8 mouse cellular contexts compared by ENCODE assay signal in the genomic region with DNA sequence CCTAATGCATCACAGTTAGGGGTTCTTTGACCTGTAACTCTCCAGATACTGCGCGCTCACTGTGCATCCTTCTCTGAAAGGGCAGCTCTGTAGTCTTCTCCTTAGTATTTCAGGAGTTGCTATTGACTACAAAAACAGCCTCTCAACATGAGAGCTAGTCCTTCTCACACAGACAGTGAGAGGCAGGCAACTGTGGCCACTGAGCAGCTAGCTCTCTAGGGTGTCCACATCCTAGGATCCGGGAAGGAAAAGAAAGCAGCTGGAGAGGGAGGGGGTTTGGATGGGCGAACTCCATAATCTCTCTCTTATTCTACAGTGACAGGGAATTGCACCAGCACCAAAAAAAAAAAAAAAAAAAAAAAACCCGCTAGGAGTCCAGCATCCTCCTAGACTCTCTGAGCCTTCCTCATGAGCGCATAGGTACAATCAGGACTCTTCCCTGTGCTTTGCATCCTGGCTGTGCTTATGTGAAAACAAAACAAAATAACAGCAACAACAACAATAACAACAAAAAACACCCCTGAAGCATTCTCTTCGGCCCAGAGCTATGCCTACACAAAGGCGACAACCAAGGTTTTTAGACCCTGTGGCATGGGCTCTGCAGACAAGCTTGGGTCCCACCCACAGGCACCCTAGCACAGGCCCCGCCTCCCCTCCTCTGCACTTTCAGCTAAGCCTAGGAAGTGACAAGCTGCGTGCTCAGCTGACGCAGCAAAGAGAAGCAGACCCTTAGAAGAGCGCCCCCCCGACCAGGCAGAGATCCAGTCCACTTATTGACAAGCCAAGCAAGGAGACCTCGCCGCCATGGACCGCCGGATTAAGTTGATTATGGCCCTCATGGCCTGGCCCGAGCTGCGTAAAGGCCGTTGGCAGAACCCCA. TPM values are rescaled to one million over a fixed set of nuclear protein-coding genes. Genes with fewer than 3 reads are reported as not detected.
DNase-seq lines count a peak whose midpoint lies in the region; ATAC-seq and TF ChIP-seq lines count a peak whose summit lies in the region.

A gene (plus strand): TSS at position 791 of the 880 bp plus-strand sequence.

- peak; percentile 54; the same call in 1 of the 2 replicates for TF ChIP-seq POLR2A in brain, embryonic 14.5 days (IDR thresholded peaks at IDR 0.05; ENCODE audit: borderline replicate concordance, extremely low read depth, insufficient read depth, insufficient read length, poor library complexity, severe bottlenecking)
- peak; percentile 43; the same call in 1 of the 2 replicates for TF ChIP-seq POLR2A in limb, embryonic 14.5 days (IDR thresholded peaks at IDR 0.05; ENCODE audit: borderline replicate concordance, extremely low read depth, insufficient read depth, insufficient read length)

- H3K27ac ChIP-seq in forebrain, embryonic 10.5 days, result peak within 1 kb of the TSS; percentile 76
- peak within 1 kb of the TSS; percentile 71 for H3K27ac ChIP-seq in heart, embryonic 12.5 days (ENCODE audit: poor library complexity, severe bottlenecking)
- H3K27ac ChIP-seq in kidney, embryonic 15.5 days, result 0 out of 2 replicates have a peak within 1 kb of the TSS, but pooled peaks have one; percentile 22
- H3K27ac ChIP-seq in limb, embryonic 14.5 days (replicated peaks; ENCODE audit: low read depth, low read length), result no peak within 1 kb of the TSS
- H3K27ac ChIP-seq in midbrain, embryonic 14.5 days (replicated peaks; ENCODE audit: low read depth, low read length), result peak within 1 kb of the TSS; percentile 86

- H3K4me1 ChIP-seq in forebrain, embryonic 10.5 days, result 0 out of 2 replicates have a peak, but pooled peaks cover 10% of the 10 kb centered on the region
- no peaks in the 10 kb centered on the region for H3K4me1 ChIP-seq in heart, embryonic 12.5 days (replicated peaks)
- no peaks in the 10 kb centered on the region for H3K4me1 ChIP-seq in kidney, embryonic 15.5 days
- no peaks in the 10 kb centered on the region for H3K4me1 ChIP-seq in limb, embryonic 14.5 days (ENCODE audit: control insufficient read depth, insufficient read depth, low read length)
- no peaks in the 10 kb centered on the region for H3K4me1 ChIP-seq in midbrain, embryonic 14.5 days (ENCODE audit: control insufficient read depth, insufficient read depth, low read length)

- 31% methylated on average over 19 of the region's 20 CpGs for WGBS in forebrain, embryonic 10.5 days
- WGBS in heart, embryonic 12.5 days, result 25% methylated on average over 19 of the region's 20 CpGs
- 26% methylated on average over 20 of the region's 20 CpGs for WGBS in kidney, embryonic 15.5 days
- WGBS in limb, embryonic 14.5 days, result 29% methylated on average over 20 of the region's 20 CpGs
- 23% methylated on average over 20 of the region's 20 CpGs for WGBS in midbrain, embryonic 14.5 days

- no peaks in the 10 kb centered on the region for H3K27me3 ChIP-seq in C2C12 (ENCODE audit: control insufficient read depth, insufficient read depth, insufficient read length)
- no peaks in the 10 kb centered on the region for H3K27me3 ChIP-seq in forebrain, embryonic 10.5 days (ENCODE audit: poor library complexity, severe bottlenecking)
- H3K27me3 ChIP-seq in heart, embryonic 12.5 days (replicated peaks), result no peaks in the 10 kb centered on the region
- no peaks in the 10 kb centered on the region for H3K27me3 ChIP-seq in kidney, embryonic 15.5 days
- no peaks in the 10 kb centered on the region for H3K27me3 ChIP-seq in limb, embryonic 14.5 days (ENCODE audit: control insufficient read depth, insufficient read depth, low read length)
- no peaks in the 10 kb centered on the region for H3K27me3 ChIP-seq in midbrain, embryonic 14.5 days (ENCODE audit: control insufficient read depth, insufficient read depth, low read length)
- no peaks in the 10 kb centered on the region for H3K27me3 ChIP-seq in splenic B cell, adult 2 months (ENCODE audit: control insufficient read depth, insufficient read depth, low read length, poor library complexity, severe bottlenecking)

- DNase-seq in brain, embryonic 14.5 days (ENCODE audit: low read depth), result peak; percentile 93
- peak; percentile 45 for DNase-seq in forebrain, embryonic 10.5 days (ENCODE audit: extremely low spot score, low spot score)
- peak; percentile 67 for DNase-seq in limb, embryonic 14.5 days (ENCODE audit: low spot score)
- DNase-seq in midbrain, embryonic 14.5 days, result peak; percentile 88
- DNase-seq in splenic B cell, adult 2 months (ENCODE audit: low read depth, low spot score), result peak; percentile 8

- peak within 1 kb of the TSS; percentile 71 for H3K9ac ChIP-seq in heart, embryonic 12.5 days
- H3K9ac ChIP-seq in kidney, embryonic 15.5 days, result peak within 1 kb of the TSS; percentile 39; the same call in 1 of the 2 replicates
- H3K9ac ChIP-seq in limb, embryonic 14.5 days (ENCODE audit: low read depth, low read length, severe bottlenecking), result peak within 1 kb of the TSS; percentile 58
- H3K9ac ChIP-seq in midbrain, embryonic 14.5 days (replicated peaks; ENCODE audit: low read length), result peak within 1 kb of the TSS; percentile 65

- H3K79me3 ChIP-seq in C2C12 (ENCODE audit: low read depth), result no peaks in the 10 kb centered on the region

- no peak for TF ChIP-seq CTCF in C2C12 (IDR thresholded peaks at IDR 0.05; ENCODE audit: control insufficient read depth, insufficient read depth, insufficient read length)
- TF ChIP-seq CTCF in brain, embryonic 14.5 days (IDR thresholded peaks at IDR 0.05; ENCODE audit: borderline replicate concordance, extremely low read depth, insufficient read depth, insufficient read length), result no peak

- H3K9me3 ChIP-seq in forebrain, embryonic 10.5 days, result no peaks in the 10 kb centered on the region
- no peaks in the 10 kb centered on the region for H3K9me3 ChIP-seq in heart, embryonic 12.5 days (replicated peaks)
- no peaks in the 10 kb centered on the region for H3K9me3 ChIP-seq in kidney, embryonic 15.5 days (replicated peaks)
- H3K9me3 ChIP-seq in limb, embryonic 14.5 days (ENCODE audit: control insufficient read depth, low read length), result no peaks in the 10 kb centered on the region
- no peaks in the 10 kb centered on the region for H3K9me3 ChIP-seq in midbrain, embryonic 14.5 days (ENCODE audit: control insufficient read depth, low read length)

- peak within 1 kb of the TSS; percentile 68 for H3K4me2 ChIP-seq in heart, embryonic 12.5 days
- H3K4me2 ChIP-seq in kidney, embryonic 15.5 days, result peak within 1 kb of the TSS; percentile 61
- peak within 1 kb of the TSS; percentile 51 for H3K4me2 ChIP-seq in limb, embryonic 14.5 days (replicated peaks; ENCODE audit: low read depth, low read length, severe bottlenecking)
- peak within 1 kb of the TSS; percentile 54 for H3K4me2 ChIP-seq in midbrain, embryonic 14.5 days (ENCODE audit: low read length)

- no peaks in the 10 kb centered on the region for H3K79me2 ChIP-seq in C2C12 (ENCODE audit: control insufficient read depth, insufficient read depth)

- H3ac ChIP-seq in C2C12 (ENCODE audit: control insufficient read depth, insufficient read length, low read depth), result peak within 1 kb of the TSS; percentile 44

- H3K36me3 ChIP-seq in C2C12 (ENCODE audit: control insufficient read depth, insufficient read depth), result no peaks in the 10 kb centered on the region
- H3K36me3 ChIP-seq in forebrain, embryonic 10.5 days (replicated peaks), result no peaks in the 10 kb centered on the region
- no peaks in the 10 kb centered on the region for H3K36me3 ChIP-seq in heart, embryonic 12.5 days
- H3K36me3 ChIP-seq in kidney, embryonic 15.5 days, result no peaks in the 10 kb centered on the region
- no peaks in the 10 kb centered on the region for H3K36me3 ChIP-seq in limb, embryonic 14.5 days (ENCODE audit: control insufficient read depth, insufficient read depth, low read length)
- no peaks in the 10 kb centered on the region for H3K36me3 ChIP-seq in midbrain, embryonic 14.5 days (ENCODE audit: control insufficient read depth, insufficient read depth, low read length)
- no peaks in the 10 kb centered on the region for H3K36me3 ChIP-seq in splenic B cell, adult 2 months (ENCODE audit: control insufficient read depth, insufficient read depth, low read length, poor library complexity, severe bottlenecking)

- no peak within 1 kb of the TSS for H3K4me3 ChIP-seq in C2C12 (ENCODE audit: insufficient read depth, poor library complexity, severe bottlenecking)
- H3K4me3 ChIP-seq in forebrain, embryonic 10.5 days, result peak within 1 kb of the TSS; percentile 49
- H3K4me3 ChIP-seq in heart, embryonic 12.5 days, result peak within 1 kb of the TSS; percentile 55
- peak within 1 kb of the TSS; percentile 47 for H3K4me3 ChIP-seq in kidney, embryonic 15.5 days (replicated peaks)
- peak within 1 kb of the TSS; percentile 43 for H3K4me3 ChIP-seq in limb, embryonic 14.5 days (replicated peaks; ENCODE audit: low read length)
- peak within 1 kb of the TSS; percentile 46 for H3K4me3 ChIP-seq in midbrain, embryonic 14.5 days (replicated peaks; ENCODE audit: low read depth, low read length)

- peak; percentile 74; the same call in 1 of the 2 replicates for ATAC-seq in heart, embryonic 12.5 days (ENCODE audit: insufficient number of reproducible peaks, low FRiP score)
- ATAC-seq in kidney, embryonic 15.5 days (replicated peaks; ENCODE audit: low FRiP score), result peak; percentile 91
- peak; percentile 90 for ATAC-seq in limb, embryonic 14.5 days (ENCODE audit: low FRiP score, low read depth)
- peak; percentile 94 for ATAC-seq in midbrain, embryonic 14.5 days (ENCODE audit: low FRiP score, low TSS enrichment)

TF ChIP-seq in C2C12, 6 proteins besides CTCF, POLR2A, EP300 and RAD21:
- TF ChIP-seq USF1 (IDR thresholded peaks at IDR 0.05; ENCODE audit: low read depth), result no peak
- no peak for TF ChIP-seq MYOD1 (IDR thresholded peaks at IDR 0.05; ENCODE audit: control insufficient read depth, insufficient read length, low read depth)
- no peak for TF ChIP-seq FOSL1 (IDR thresholded peaks at IDR 0.05; ENCODE audit: insufficient read depth, low read length, poor library complexity, severe bottlenecking)
- no peak for TF ChIP-seq CEBPB (IDR thresholded peaks at IDR 0.05; ENCODE audit: low read depth)
- TF ChIP-seq MAX (IDR thresholded peaks at IDR 0.05), result no peak
- TF ChIP-seq MYOG (IDR thresholded peaks at IDR 0.05; ENCODE audit: control insufficient read depth, extremely low read depth, insufficient read length), result no peak

RNA-seq across cellular contexts. Expression of the gene that starts here (rescaled TPM):
- 3.2 TPM for polyA plus RNA-seq in C2C12 (2012; fragmentation: generic; extraction: Trizol)
- 146 and 171 TPM in 2 replicates for polyA plus RNA-seq in brain, embryonic 14.5 days (2012; rRNA removed)
- polyA plus RNA-seq in forebrain, embryonic 10.5 days (2016; fragmentation: Nextera tagmentation; extraction: Ambion mirVana), result 23.0 and 26.4 TPM in 2 replicates
- polyA plus RNA-seq in heart, embryonic 12.5 days (2016; fragmentation: Nextera tagmentation; extraction: Ambion mirVana), result 49.7 and 56.2 TPM in 2 replicates
- 63.5 and 71.0 TPM in 2 replicates for polyA plus RNA-seq in kidney, embryonic 15.5 days (2015; fragmentation: Nextera tagmentation; extraction: Ambion mirVana)
- 53.2 and 54.6 TPM in 2 replicates for polyA plus RNA-seq in limb, embryonic 14.5 days (2012; rRNA removed)
- polyA plus RNA-seq in limb, embryonic 14.5 days (2014; fragmentation: Nextera tagmentation; extraction: Ambion mirVana), result 60.1 and 60.7 TPM in 2 replicates
- 214 and 254 TPM in 2 replicates for polyA plus RNA-seq in midbrain, embryonic 14.5 days (2014; fragmentation: Nextera tagmentation; extraction: Ambion mirVana)

Comparison
In these comparisons a context has a peak if more than half of its experiments do, and no peak if none do; other contexts are left out.
1. DNase-seq: peak in every context shown above with its lines; median percentile 93 in brain, embryonic 14.5 days; 88 in midbrain, embryonic 14.5 days; 67 in limb, embryonic 14.5 days; 45 in forebrain, embryonic 10.5 days; 8 in splenic B cell, adult 2 months.